Mouse (Mus musculus) brain, adult 2 months (tissue): ENCODE results near the gene Gm4131.
A peak's percentile ranks its signal among the peaks of the same experiment; 100 is the strongest.

ENCODE experiments used
- DNase-seq: peaks from one replicate; pipeline ENCODE4 v3.0.0; 2011; ENCODE audit warnings: low read depth, low spot score

The Gm4131 gene

DNA sequence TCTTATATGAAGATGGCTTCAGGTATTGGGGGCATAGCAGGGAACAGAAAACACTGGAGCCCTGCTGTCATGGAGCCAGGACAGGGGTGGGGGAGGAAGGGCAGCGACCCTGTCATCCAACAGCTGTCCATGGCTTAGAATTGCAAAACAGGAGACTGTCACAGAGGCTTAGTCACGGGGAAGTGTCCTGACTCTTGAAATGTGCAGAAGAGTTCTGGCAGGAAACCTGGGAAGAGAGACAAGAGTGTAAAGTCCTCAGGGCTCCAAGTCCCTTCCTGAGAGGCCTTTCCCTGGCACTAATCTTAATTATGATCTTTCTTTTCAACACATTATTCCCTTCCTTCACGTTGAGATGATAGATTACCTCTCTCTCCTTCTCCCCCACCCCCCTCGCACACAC lies 16.6 kb downstream of the Gm4131 start:
- DNase-seq, result no peak

DNA sequence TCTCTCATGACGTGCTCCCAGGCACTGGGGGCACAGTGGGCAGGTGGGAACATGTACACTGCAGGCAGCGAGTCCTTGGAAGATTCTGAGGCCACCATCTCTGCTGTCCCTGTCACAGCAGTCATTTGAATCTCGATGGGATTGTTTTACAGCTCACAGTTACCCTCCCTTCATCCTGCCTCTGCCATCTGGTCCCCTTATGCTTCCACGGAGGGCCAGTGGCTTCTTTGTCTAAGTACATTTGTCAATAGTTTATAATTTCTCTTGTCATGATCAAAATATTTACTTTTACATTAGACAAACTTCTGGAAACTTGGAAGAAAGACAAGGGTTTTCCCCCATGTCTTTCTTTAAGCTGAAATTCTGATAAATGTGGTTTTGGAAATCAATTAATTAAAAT lies 20.0 kb downstream of the Gm4131 start:
- no peak for DNase-seq

- no peak for DNase-seq
Measured at GRCm38 (mm10) chr14:62546296-62546695, 20.4 kb downstream of the Gm4131 start.

- DNase-seq, result no peak
Measured at GRCm38 (mm10) chr14:62541751-62542150, 25.0 kb downstream of the Gm4131 start.

DNA sequence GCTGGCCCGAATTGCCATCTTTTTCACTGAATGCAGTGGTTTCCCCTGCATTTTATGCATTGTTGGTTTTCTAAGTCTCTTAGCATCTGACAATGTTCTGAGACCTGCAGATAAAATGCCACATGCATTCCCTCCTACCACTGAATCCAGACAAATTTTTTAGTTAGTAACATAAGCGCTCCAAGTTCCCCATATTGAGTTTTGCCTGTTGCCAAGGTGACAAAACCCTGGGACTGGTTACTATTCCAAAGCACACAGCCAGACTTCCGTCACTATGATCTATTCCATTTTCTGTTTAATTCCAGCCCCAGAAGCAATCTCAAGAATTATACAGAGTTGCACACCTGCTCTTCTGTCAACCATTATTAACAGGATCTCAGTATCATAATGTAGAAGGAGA lies 26.9 kb downstream of the Gm4131 start:
- peak; percentile 72 for DNase-seq

DNA sequence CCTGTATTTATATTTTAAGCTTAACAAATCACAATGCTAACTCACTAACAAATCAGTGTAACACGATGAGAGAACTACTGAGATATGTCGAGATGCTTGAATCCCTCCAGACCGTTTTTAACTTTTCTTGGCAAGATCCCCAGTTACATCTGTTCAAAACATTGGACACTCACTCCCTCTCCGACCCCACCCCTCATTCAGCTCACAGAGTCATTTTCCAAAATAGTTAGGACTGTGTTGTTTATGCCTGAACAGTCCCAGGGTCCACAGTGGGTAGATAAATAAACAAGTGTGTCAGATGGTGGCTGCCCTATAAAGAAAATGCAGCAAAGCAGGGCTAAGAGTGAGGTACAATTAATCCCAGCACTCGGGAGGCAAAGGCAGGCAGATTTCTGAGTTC lies 29.7 kb downstream of the Gm4131 start:
- no peak for DNase-seq

GRCm38 (mm10) chr14:62536127-62536526 lies 30.6 kb downstream of the Gm4131 start:
- DNase-seq, result peak; percentile 55

DNA sequence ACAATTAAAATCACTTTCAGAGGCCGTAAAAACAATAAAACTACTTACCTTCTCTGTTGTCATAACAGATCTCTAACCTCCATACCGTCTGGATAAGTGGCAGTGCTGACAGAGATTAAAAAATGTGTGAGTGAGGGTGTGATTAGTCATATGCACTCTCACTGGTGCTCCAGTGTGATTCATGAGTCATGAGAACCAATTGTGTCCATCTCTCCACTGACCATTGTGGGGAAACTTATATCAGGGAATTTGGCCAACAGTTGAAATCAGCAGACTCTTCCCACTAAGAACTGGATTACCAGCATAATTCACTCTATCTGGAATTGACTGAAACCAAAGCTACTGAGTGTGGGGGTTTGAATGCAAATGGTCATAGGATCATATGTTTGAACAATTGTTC lies 35.8 kb downstream of the Gm4131 start:
- DNase-seq, result no peak

- no peak for DNase-seq
Measured at GRCm38 (mm10) chr14:62512845-62513244, 53.9 kb downstream of the Gm4131 start.

DNA sequence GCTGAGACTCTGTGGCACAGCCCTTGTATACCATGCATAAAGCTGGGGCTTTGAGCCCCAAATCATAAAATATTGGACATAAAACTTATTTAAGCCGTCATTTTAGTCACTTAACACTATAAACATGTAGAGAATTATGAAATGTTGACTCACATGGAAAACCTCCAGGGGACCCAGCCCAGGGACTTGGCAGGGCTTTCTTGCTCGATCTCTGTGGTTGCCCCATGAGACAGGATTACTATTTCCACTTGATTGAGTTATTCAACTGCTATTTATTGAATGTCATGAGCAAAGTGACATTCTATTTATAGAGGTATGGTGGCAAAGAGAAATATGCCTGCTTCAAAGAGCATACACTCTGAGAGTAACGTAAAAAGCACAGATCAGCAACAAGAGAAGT lies 57.4 kb downstream of the Gm4131 start:
- no peak for DNase-seq

DNA sequence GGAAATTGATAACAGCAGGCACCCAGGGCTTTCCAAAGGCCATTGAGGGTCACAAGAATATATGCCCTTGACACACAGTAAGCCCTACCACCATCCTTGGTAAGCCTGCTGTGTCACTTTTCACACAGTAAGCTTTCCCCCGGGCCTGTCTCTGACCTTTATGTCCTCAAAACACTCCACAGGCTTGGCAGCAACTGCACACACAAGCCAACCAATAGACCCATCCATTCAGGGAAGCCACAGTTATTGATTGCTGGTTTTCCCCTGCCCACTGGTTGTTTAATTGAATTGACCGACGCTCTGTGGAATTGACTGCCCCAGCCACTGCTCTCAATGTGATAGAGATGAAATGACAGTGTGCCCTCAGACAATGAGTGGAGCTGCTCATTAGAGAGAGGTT lies 60.5 kb downstream of the Gm4131 start:
- no peak for DNase-seq

DNA sequence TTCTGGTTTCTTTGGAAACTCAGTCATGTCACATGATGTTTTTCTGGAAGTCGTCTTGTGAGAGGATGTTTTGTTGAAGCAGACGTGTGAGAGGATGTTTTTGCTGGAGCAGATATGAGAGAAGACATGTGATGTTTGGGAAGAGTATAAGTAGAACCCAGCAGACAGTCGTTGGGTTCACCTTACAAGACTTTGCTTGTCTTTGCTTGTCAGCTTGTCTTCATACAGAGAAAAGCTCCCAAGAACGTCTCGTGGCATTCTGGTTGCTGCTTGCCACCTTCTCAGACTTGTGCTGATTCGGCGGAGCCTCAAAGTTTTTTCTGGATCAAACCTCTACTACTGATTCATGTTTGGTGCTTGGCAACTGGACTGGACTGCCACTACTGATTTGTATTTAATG lies 69.3 kb downstream of the Gm4131 start:
- peak; percentile 17 for DNase-seq

GRCm38 (mm10) chr14:62496501-62496900 lies 70.2 kb downstream of the Gm4131 start:
- DNase-seq, result no peak

- peak; percentile 26 for DNase-seq
Measured at GRCm38 (mm10) chr14:62493456-62493855, 73.3 kb downstream of the Gm4131 start.

DNA sequence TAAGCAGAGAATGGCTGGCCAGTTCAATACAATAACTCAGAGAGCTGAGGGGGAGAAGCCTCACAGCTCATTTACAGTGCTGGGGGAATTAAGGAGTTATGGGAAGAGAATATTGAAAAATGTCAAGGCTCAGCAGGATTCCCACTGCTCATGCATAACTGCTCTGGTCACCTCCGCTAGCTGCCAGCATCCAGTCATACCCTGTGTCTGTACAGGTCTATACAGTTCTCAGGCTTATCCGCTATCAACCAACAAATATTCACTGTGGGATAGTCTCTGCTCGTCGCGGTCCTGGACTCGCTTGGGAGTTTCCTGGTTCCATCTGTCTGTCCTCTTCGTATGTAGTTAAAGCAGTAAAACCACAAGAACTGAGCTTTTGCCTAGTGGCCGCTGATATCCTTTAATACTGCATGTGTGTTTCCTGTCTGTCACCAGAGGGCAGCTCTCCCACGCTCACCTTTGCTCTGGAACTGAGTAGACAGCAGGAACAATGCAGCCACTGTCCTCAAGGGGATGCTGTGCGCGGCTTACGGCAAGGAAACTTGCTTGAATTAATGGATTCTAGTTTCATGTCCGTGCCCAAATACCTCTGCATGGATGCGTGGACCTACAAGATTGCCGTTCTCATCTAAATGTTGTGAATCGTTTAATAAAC lies 74.4 kb downstream of the Gm4131 start:
- peak; percentile 95 for DNase-seq

DNA sequence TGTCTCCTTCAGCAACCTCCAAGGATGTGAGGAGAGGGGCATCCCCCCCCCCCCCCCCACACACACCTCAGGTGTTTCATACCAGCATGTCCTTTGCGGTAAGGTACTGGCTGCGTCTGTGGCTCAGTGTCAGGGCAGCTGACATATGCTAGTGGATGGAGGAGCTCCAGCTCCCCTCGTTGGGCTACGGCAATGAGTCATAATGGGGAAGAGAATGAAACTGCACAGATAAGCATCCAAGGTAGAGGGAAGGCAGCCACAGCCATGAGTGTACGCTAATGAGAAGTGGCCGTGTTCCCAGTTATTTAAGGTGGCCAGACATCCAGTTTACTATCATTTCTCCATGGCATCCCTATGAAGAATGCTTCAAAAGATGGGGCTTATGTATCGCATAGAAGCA lies 78.5 kb downstream of the Gm4131 start:
- peak; percentile 72 for DNase-seq

GRCm38 (mm10) chr14:62481381-62481780 lies 85.3 kb downstream of the Gm4131 start:
- no peak for DNase-seq

GRCm38 (mm10) chr14:62479395-62479794 lies 87.3 kb downstream of the Gm4131 start:
- no peak for DNase-seq

DNA sequence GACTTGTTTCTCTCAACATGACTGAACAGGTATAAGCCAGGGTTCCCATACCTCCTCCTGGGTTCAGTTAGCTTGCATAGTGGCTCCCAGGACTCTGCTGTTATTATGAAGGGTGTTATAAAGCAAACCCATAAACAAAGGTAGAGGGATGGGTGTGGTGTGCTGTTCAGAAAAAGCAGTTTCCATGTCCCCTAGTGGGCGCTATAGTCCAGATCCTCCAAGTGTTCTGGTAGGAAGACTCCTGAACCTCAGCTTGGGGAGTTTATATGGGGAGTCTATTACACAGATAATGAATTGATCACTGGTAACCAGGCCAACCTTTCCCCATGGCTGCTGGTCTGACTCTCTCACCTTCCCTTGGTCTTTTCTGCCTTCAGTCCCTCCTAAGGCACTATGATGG lies 92.2 kb downstream of the Gm4131 start:
- no peak for DNase-seq

DNA sequence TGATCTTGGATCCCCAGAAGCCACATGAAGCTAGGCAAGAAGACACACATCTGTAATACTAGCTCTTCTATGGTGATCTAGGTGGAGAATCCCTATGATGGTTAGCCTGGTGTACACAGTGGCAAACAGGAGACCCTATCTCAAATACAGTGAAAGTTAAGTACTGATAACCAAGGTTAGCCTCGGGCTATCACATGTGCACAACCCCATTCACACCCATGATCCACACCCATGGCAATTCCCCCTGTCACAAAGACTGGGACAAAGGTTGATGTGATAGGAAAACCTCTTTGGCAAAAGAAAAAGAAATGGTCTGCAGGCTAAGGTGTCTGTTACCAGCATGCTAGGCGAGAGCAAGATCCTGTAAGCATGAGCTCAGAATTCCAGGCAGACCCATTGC lies 94.7 kb downstream of the Gm4131 start:
- no peak for DNase-seq

DNA sequence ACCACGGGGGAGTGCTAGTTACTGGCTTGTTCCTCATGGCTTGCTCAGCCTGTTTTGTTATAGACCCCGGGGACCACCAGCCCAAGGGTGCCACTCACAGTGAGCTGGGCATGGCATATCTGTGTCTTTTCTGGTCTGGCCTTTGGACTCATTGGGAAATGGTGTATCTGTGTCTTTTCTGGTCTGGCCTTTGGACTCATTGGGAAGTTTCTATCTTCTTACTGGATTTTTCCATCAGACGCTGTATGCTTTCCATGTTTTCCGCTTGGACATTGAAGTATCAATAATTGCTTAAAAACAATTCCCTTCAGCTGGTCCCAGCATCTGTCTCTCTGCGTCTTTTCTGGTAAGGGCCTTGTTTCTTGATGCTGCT lies 98.0 kb downstream of the Gm4131 start:
- DNase-seq, result no peak

GRCm38 (mm10) chr14:62468119-62468752 lies 98.5 kb downstream of the Gm4131 start:
- no peak for DNase-seq

- DNase-seq, result no peak
Measured at GRCm38 (mm10) chr14:62464966-62465365, 101.8 kb downstream of the Gm4131 start.

- DNase-seq, result no peak
Measured at GRCm38 (mm10) chr14:62459541-62459940, 107.2 kb downstream of the Gm4131 start.
